Mouse (Mus musculus) embryonic facial prominence, embryonic 15.5 days (tissue): ENCODE data around the gene Ccdc54. TPM values are rescaled to one million over a fixed set of nuclear protein-coding genes. Genes with fewer than 3 reads are reported as not detected.

ENCODE experiments used
- ATAC-seq: fragments of 200-750 bp; cut with Nextera tagmentation; 2 replicates; pipeline ENCODE4 v1.8.0; 2017; ENCODE audit warnings: low read depth, moderate TSS enrichment; ENCODE audit not compliant: insufficient number of reproducible peaks, low FRiP score, low TSS enrichment
- H3K27ac ChIP-seq: fragments of 300-500 bp; sonication (generic); replicated peaks from 2 replicates; pipeline ENCODE4 v1.5.1; 2015; ENCODE audit warnings: mild to moderate bottlenecking, inconsistent platforms
- H3K27me3 ChIP-seq: fragments of 300-500 bp; sonication (generic); 2 replicates; pipeline ENCODE4 v1.6.1; 2015; ENCODE audit warnings: inconsistent platforms
- H3K36me3 ChIP-seq: fragments of 300-500 bp; sonication (generic); 2 replicates; pipeline ENCODE4 v1.6.1; 2015; ENCODE audit warnings: mild to moderate bottlenecking, inconsistent platforms
- H3K4me1 ChIP-seq: fragments of 300-500 bp; sonication (generic); 2 replicates; pipeline ENCODE4 v1.6.1; 2015; ENCODE audit warnings: inconsistent platforms
- H3K4me2 ChIP-seq: fragments of 300-500 bp; sonication (generic); replicated peaks from 2 replicates; pipeline ENCODE4 v1.6.1; 2015; ENCODE audit warnings: mild to moderate bottlenecking, inconsistent platforms
- H3K4me3 ChIP-seq: fragments of 300-500 bp; sonication (generic); replicated peaks from 2 replicates; pipeline ENCODE4 v1.5.1; 2015; ENCODE audit warnings: mild to moderate bottlenecking, inconsistent platforms
- H3K9ac ChIP-seq: fragments of 300-500 bp; sonication (generic); 2 replicates; pipeline ENCODE4 v1.6.1; 2015; ENCODE audit warnings: inconsistent platforms
- H3K9me3 ChIP-seq: fragments of 300-500 bp; sonication (generic); replicated peaks from 2 replicates; pipeline ENCODE4 v1.6.1; 2016; ENCODE audit warnings: inconsistent platforms
- WGBS: fragments of 180-500 bp; shearing (Covaris S2); methylation state at CpG from one replicate; pipeline ENCODE4 v1.1.7; 2015; 5-methylcytosine and 5-hydroxymethylcytosine counted together
- polyA plus RNA-seq: library from polyadenylated mRNA; unstranded; fragments of >200 nt; fragmentation: Nextera tagmentation; extraction: Ambion mirVana; gene quantifications from 2 replicates; pipeline ENCODE4 v1.2.1, GENCODE M21; 2015

Ccdc54 gene
- polyA plus RNA-seq, 1 experiment from 2014 or later, result not detected

GRCm38 (mm10) chr16:50593361-50593760 lies 2.4 kb upstream of the Ccdc54 start:
- H3K27ac ChIP-seq, result no peak overlapping the region
- ATAC-seq, result no peak
- H3K9me3 ChIP-seq, result no peaks in the 10 kb centered on the region
- no peak overlapping the region for H3K9ac ChIP-seq
- H3K4me2 ChIP-seq, result no peak overlapping the region
- 81% methylated on average over 11 of the region's 11 CpGs for WGBS
- H3K36me3 ChIP-seq, result no peaks in the 10 kb centered on the region
- no peaks in the 10 kb centered on the region for H3K4me1 ChIP-seq
- no peak overlapping the region for H3K4me3 ChIP-seq
- no peaks in the 10 kb centered on the region for H3K27me3 ChIP-seq

- Histone ChIP-seq H3K9me3 (no peaks in the 10 kb centered on the region), H3K9ac (no peak overlapping the region), H3K4me3 (no peak overlapping the region), H3K27ac (no peak overlapping the region), H3K27me3 (no peaks in the 10 kb centered on the region), H3K4me1 (no peaks in the 10 kb centered on the region), H3K36me3 (no peaks in the 10 kb centered on the region), H3K4me2 (no peak overlapping the region)
- WGBS, result 78% methylated on average over 11 of the region's 11 CpGs
- ATAC-seq, result no peak
These were observed 1.3 kb downstream of the Ccdc54 start for GRCm38 (mm10) chr16:50589574-50590151.

- no peak overlapping the region for H3K4me3 ChIP-seq
- no peak overlapping the region for H3K4me2 ChIP-seq
- WGBS, result 89% methylated on average over 1 of the region's 1 CpGs
- no peak for ATAC-seq
- no peak overlapping the region for H3K9ac ChIP-seq
- H3K4me1 ChIP-seq, result no peaks in the 10 kb centered on the region
- H3K9me3 ChIP-seq, result no peaks in the 10 kb centered on the region
- no peaks in the 10 kb centered on the region for H3K27me3 ChIP-seq
- no peaks in the 10 kb centered on the region for H3K36me3 ChIP-seq
- H3K27ac ChIP-seq, result no peak overlapping the region
These were observed 2.8 kb downstream of the Ccdc54 start for GRCm38 (mm10) chr16:50588191-50588590.

- H3K4me1 ChIP-seq, result no peaks in the 10 kb centered on the region
- H3K9me3 ChIP-seq, result no peaks in the 10 kb centered on the region
- H3K9ac ChIP-seq, result no peak overlapping the region
- 86% methylated on average over 7 of the region's 7 CpGs for WGBS
- H3K4me2 ChIP-seq, result no peak overlapping the region
- no peak for ATAC-seq
- H3K4me3 ChIP-seq, result no peak overlapping the region
- no peaks in the 10 kb centered on the region for H3K36me3 ChIP-seq
- H3K27ac ChIP-seq, result no peak overlapping the region
- no peaks in the 10 kb centered on the region for H3K27me3 ChIP-seq
These were observed 3.8 kb downstream of the Ccdc54 start for GRCm38 (mm10) chr16:50587139-50587538.

- Histone ChIP-seq H3K9ac (no peak overlapping the region), H3K4me3 (no peak overlapping the region), H3K27ac (no peak overlapping the region), H3K36me3 (no peaks in the 10 kb centered on the region), H3K27me3 (no peaks in the 10 kb centered on the region), H3K4me2 (no peak overlapping the region), H3K4me1 (no peaks in the 10 kb centered on the region), H3K9me3 (no peaks in the 10 kb centered on the region)
- WGBS, result 80% methylated on average over 6 of the region's 6 CpGs
- no peak for ATAC-seq
These were observed 12.6 kb downstream of the Ccdc54 start for GRCm38 (mm10) chr16:50578361-50578760.

GRCm38 (mm10) chr16:50572557-50572956 lies 18.4 kb downstream of the Ccdc54 start:
- H3K4me1 ChIP-seq, result 0 out of 2 replicates have a peak, but pooled peaks cover 2% of the 10 kb centered on the region
- no peak overlapping the region for H3K27ac ChIP-seq
- no peaks in the 10 kb centered on the region for H3K36me3 ChIP-seq
- H3K9ac ChIP-seq, result no peak overlapping the region
- H3K4me3 ChIP-seq, result peak overlapping the region; percentile 22
- no peak for ATAC-seq
- H3K27me3 ChIP-seq, result no peaks in the 10 kb centered on the region
- peak overlapping the region; percentile 28 for H3K4me2 ChIP-seq
- WGBS, result 37% methylated on average over 13 of the region's 13 CpGs
- no peaks in the 10 kb centered on the region for H3K9me3 ChIP-seq

GRCm38 (mm10) chr16:50559163-50559771 lies 31.7 kb downstream of the Ccdc54 start:
- Histone ChIP-seq H3K4me3 (no peak overlapping the region), H3K4me2 (no peak overlapping the region), H3K4me1 (no peaks in the 10 kb centered on the region), H3K27ac (no peak overlapping the region), H3K9me3 (no peaks in the 10 kb centered on the region), H3K36me3 (no peaks in the 10 kb centered on the region), H3K27me3 (no peaks in the 10 kb centered on the region), H3K9ac (no peak overlapping the region)
- ATAC-seq, result no peak
- WGBS, result 68% methylated on average over 6 of the region's 6 CpGs

GRCm38 (mm10) chr16:50553828-50554227 lies 37.1 kb downstream of the Ccdc54 start:
- no peak for ATAC-seq
- Histone ChIP-seq H3K4me2 (no peak overlapping the region), H3K4me3 (no peak overlapping the region), H3K4me1 (no peaks in the 10 kb centered on the region), H3K27ac (no peak overlapping the region), H3K36me3 (no peaks in the 10 kb centered on the region), H3K9me3 (no peaks in the 10 kb centered on the region), H3K27me3 (no peaks in the 10 kb centered on the region), H3K9ac (no peak overlapping the region)
- WGBS, result 60% methylated on average over 2 of the region's 2 CpGs

- Histone ChIP-seq H3K4me3 (no peak overlapping the region), H3K36me3 (no peaks in the 10 kb centered on the region), H3K27ac (no peak overlapping the region), H3K4me1 (no peaks in the 10 kb centered on the region), H3K4me2 (no peak overlapping the region), H3K9ac (no peak overlapping the region), H3K9me3 (no peaks in the 10 kb centered on the region), H3K27me3 (no peaks in the 10 kb centered on the region)
- ATAC-seq, result no peak
- 73% methylated on average over 7 of the region's 7 CpGs for WGBS
These were observed 39.0 kb downstream of the Ccdc54 start for GRCm38 (mm10) chr16:50551871-50552528.

GRCm38 (mm10) chr16:50550927-50551326 lies 40.0 kb downstream of the Ccdc54 start:
- 92% methylated on average over 5 of the region's 5 CpGs for WGBS
- Histone ChIP-seq H3K36me3 (no peaks in the 10 kb centered on the region), H3K9me3 (no peaks in the 10 kb centered on the region), H3K4me1 (no peaks in the 10 kb centered on the region), H3K27ac (no peak overlapping the region), H3K4me2 (no peak overlapping the region), H3K4me3 (no peak overlapping the region), H3K27me3 (no peaks in the 10 kb centered on the region), H3K9ac (no peak overlapping the region)
- ATAC-seq, result no peak

- Histone ChIP-seq H3K9me3 (no peaks in the 10 kb centered on the region), H3K36me3 (no peaks in the 10 kb centered on the region), H3K27ac (no peak overlapping the region), H3K4me3 (no peak overlapping the region), H3K4me2 (no peak overlapping the region), H3K9ac (no peak overlapping the region), H3K27me3 (no peaks in the 10 kb centered on the region), H3K4me1 (no peaks in the 10 kb centered on the region)
- no peak for ATAC-seq
- WGBS, result 61% methylated on average over 5 of the region's 5 CpGs
These were observed 48.2 kb downstream of the Ccdc54 start for GRCm38 (mm10) chr16:50542554-50543333.
